Mouse (Mus musculus): ENCODE data around the gene Pls1. TPM values are rescaled to one million over a fixed set of nuclear protein-coding genes. Genes with fewer than 3 reads are reported as not detected.

Pls1 gene
- polyA plus RNA-seq, 1 experiment from 2014 or later = 0.61 TPM

DNA sequence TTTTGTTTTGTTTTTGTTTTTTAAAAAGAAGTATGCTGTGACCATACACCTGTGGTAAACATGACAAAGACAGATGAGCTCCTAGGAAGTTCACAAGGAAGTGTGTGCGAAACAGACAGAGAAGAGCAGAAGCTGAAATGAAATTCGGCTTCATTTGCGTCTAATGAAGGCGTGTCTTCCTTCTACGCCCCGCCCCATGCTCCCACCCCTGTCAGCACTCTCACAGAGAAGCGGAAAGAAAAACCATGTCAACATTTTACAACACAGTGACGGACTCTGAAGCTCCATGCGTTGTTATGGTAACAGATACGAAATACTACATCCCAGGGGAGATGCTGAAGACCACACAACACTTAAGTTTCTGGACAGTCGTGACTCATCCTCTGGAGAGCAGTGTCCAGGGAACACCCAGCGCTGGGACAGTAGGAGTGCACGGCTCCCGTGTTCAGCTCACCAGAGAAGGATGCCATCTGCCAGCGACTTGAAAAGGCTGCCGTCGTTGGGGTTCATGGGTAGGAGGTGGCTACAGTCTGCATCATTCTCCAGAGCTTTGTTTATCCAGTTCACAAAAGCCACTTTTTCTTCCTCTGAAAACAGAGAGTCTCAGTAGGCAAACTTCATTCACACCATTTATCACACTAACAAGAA, 61.3 kb downstream of the Pls1 start:
- ATAC-seq (ENCODE audit: insufficient number of reproducible peaks, insufficient read depth, low FRiP score, low read depth) = no peak
- H3K27ac ChIP-seq (replicated peaks in 1 of 2; ENCODE audit: control insufficient read depth in 1 of 2, insufficient read depth in 1 of 2, low read depth in 2 of 2, low read length in 2 of 2) = no peak overlapping the region
- WGBS = 72% methylated on average over 17 of the region's 17 CpGs
- H3K9me3 ChIP-seq (ENCODE audit: control insufficient read depth, low read length) = no peaks in the 10 kb centered on the region
- H3K27me3 ChIP-seq (ENCODE audit: control insufficient read depth, insufficient read depth, low read length) = no peaks in the 10 kb centered on the region
- H3K36me3 ChIP-seq (ENCODE audit: control insufficient read depth, insufficient read depth, low read length) = no peaks in the 10 kb centered on the region
- no peaks in the 10 kb centered on the region for H3K4me1 ChIP-seq (ENCODE audit: control insufficient read depth in 2 of 2, insufficient read depth in 2 of 2, low read length in 2 of 2)
- H3K4me2 ChIP-seq (ENCODE audit: low read length) = no peak overlapping the region
- H3K4me3 ChIP-seq (ENCODE audit: control insufficient read depth in 1 of 2, insufficient read depth in 1 of 2, low read depth in 1 of 2, low read length in 2 of 2) = no peak overlapping the region
- no peak overlapping the region for H3K9ac ChIP-seq (ENCODE audit: low read length)

DNA sequence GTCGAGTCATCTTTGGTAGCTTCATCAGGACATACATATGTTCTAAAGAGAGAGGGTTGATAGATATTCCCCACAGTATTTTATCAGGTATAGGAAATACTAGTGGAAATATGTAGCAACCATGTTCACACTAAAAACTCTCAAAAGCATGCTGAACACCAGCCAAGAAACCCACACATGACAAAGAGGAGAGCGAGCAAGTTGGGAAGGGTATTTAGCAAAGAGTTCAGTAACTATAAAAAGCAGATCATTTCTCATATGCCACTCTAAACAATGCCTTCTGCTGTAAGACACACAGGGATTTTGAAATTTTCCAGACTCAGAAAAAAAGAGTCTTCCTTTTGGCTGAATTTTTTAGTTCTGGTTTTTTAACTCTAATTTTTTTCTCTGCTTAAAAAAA, 73.4 kb downstream of the Pls1 start:
- 72% methylated on average over 2 of the region's 2 CpGs for WGBS
- Histone ChIP-seq H3K36me3 (ENCODE audit: control insufficient read depth, insufficient read depth, low read length) (no peaks in the 10 kb centered on the region), H3K4me1 (ENCODE audit: control insufficient read depth in 2 of 2, insufficient read depth in 2 of 2, low read length in 2 of 2) (no peaks in the 10 kb centered on the region), H3K27me3 (ENCODE audit: control insufficient read depth, insufficient read depth, low read length) (no peaks in the 10 kb centered on the region), H3K9ac (ENCODE audit: low read length) (no peak overlapping the region), H3K4me3 (ENCODE audit: control insufficient read depth in 1 of 2, insufficient read depth in 1 of 2, low read depth in 1 of 2, low read length in 2 of 2) (no peak overlapping the region), H3K27ac (replicated peaks in 1 of 2; ENCODE audit: control insufficient read depth in 1 of 2, insufficient read depth in 1 of 2, low read depth in 2 of 2, low read length in 2 of 2) (no peak overlapping the region), H3K9me3 (ENCODE audit: control insufficient read depth, low read length) (no peaks in the 10 kb centered on the region), H3K4me2 (ENCODE audit: low read length) (no peak overlapping the region)
- no peak for ATAC-seq (ENCODE audit: insufficient number of reproducible peaks, insufficient read depth, low FRiP score, low read depth)

- H3K27ac ChIP-seq (replicated peaks in 1 of 2; ENCODE audit: control insufficient read depth in 1 of 2, insufficient read depth in 1 of 2, low read depth in 2 of 2, low read length in 2 of 2) = no peak overlapping the region
- no peak overlapping the region for H3K9ac ChIP-seq (ENCODE audit: low read length)
- H3K4me2 ChIP-seq (ENCODE audit: low read length) = no peak overlapping the region
- H3K9me3 ChIP-seq (ENCODE audit: control insufficient read depth, low read length) = no peaks in the 10 kb centered on the region
- H3K36me3 ChIP-seq (ENCODE audit: control insufficient read depth, insufficient read depth, low read length) = no peaks in the 10 kb centered on the region
- no peaks in the 10 kb centered on the region for H3K27me3 ChIP-seq (ENCODE audit: control insufficient read depth, insufficient read depth, low read length)
- 33% methylated on average over 4 of the region's 4 CpGs for WGBS
- no peaks in the 10 kb centered on the region for H3K4me1 ChIP-seq (ENCODE audit: control insufficient read depth in 2 of 2, insufficient read depth in 2 of 2, low read length in 2 of 2)
- no peak overlapping the region for H3K4me3 ChIP-seq (ENCODE audit: control insufficient read depth in 1 of 2, insufficient read depth in 1 of 2, low read depth in 1 of 2, low read length in 2 of 2)
- no peak for ATAC-seq (ENCODE audit: insufficient number of reproducible peaks, insufficient read depth, low FRiP score, low read depth)
Observed at GRCm38 (mm10) chr9:95763218-95763617, 81.9 kb downstream of the Pls1 start.

DNA sequence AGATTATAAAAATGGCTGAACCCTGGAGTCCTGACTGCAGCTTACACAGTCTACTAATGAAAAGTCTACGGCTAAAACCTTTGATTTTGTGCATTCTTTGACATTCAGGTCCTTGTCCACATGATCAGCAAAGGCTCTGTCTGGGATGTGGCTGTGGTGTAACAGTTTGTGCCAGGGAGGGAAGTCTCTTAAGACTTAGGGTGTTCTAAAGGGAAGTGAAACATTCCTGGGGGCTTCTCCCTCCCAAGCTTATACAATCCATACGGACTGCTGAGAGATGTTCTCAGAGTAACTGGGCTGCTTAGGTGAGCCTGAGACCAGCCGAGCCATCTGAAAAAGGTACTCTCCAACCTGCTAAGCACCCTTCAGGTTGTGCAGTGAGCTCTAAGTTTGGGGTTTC, 82.9 kb downstream of the Pls1 start:
- WGBS = 85% methylated on average over 3 of the region's 3 CpGs
- Histone ChIP-seq H3K27me3 (ENCODE audit: control insufficient read depth, insufficient read depth, low read length) (no peaks in the 10 kb centered on the region), H3K4me1 (ENCODE audit: control insufficient read depth in 2 of 2, insufficient read depth in 2 of 2, low read length in 2 of 2) (no peaks in the 10 kb centered on the region), H3K4me3 (ENCODE audit: control insufficient read depth in 1 of 2, insufficient read depth in 1 of 2, low read depth in 1 of 2, low read length in 2 of 2) (no peak overlapping the region), H3K36me3 (ENCODE audit: control insufficient read depth, insufficient read depth, low read length) (no peaks in the 10 kb centered on the region), H3K27ac (replicated peaks in 1 of 2; ENCODE audit: control insufficient read depth in 1 of 2, insufficient read depth in 1 of 2, low read depth in 2 of 2, low read length in 2 of 2) (no peak overlapping the region), H3K9ac (ENCODE audit: low read length) (no peak overlapping the region), H3K4me2 (ENCODE audit: low read length) (no peak overlapping the region), H3K9me3 (ENCODE audit: control insufficient read depth, low read length) (no peaks in the 10 kb centered on the region)
- no peak for ATAC-seq (ENCODE audit: insufficient number of reproducible peaks, insufficient read depth, low FRiP score, low read depth)

- H3K27ac ChIP-seq (replicated peaks in 1 of 2; ENCODE audit: control insufficient read depth in 1 of 2, insufficient read depth in 1 of 2, low read depth in 2 of 2, low read length in 2 of 2) = no peak overlapping the region
- H3K9ac ChIP-seq (ENCODE audit: low read length) = no peak overlapping the region
- H3K27me3 ChIP-seq (ENCODE audit: control insufficient read depth, insufficient read depth, low read length) = no peaks in the 10 kb centered on the region
- WGBS = 76% methylated on average over 8 of the region's 8 CpGs
- no peaks in the 10 kb centered on the region for H3K4me1 ChIP-seq (ENCODE audit: control insufficient read depth in 2 of 2, insufficient read depth in 2 of 2, low read length in 2 of 2)
- H3K36me3 ChIP-seq (ENCODE audit: control insufficient read depth, insufficient read depth, low read length) = no peaks in the 10 kb centered on the region
- H3K9me3 ChIP-seq (ENCODE audit: control insufficient read depth, low read length) = no peaks in the 10 kb centered on the region
- no peak overlapping the region for H3K4me2 ChIP-seq (ENCODE audit: low read length)
- H3K4me3 ChIP-seq (ENCODE audit: control insufficient read depth in 1 of 2, insufficient read depth in 1 of 2, low read depth in 1 of 2, low read length in 2 of 2) = no peak overlapping the region
- no peak for ATAC-seq (ENCODE audit: insufficient number of reproducible peaks, insufficient read depth, low FRiP score, low read depth)
Observed at GRCm38 (mm10) chr9:95761381-95761780, 83.7 kb downstream of the Pls1 start.

GRCm38 (mm10) chr9:95750746-95751145, 94.4 kb downstream of the Pls1 start:
- no peaks in the 10 kb centered on the region for H3K9me3 ChIP-seq (ENCODE audit: control insufficient read depth, low read length)
- no peaks in the 10 kb centered on the region for H3K36me3 ChIP-seq (ENCODE audit: control insufficient read depth, insufficient read depth, low read length)
- H3K4me2 ChIP-seq (ENCODE audit: low read length) = peak overlapping the region; percentile 90
- no peak overlapping the region for H3K27ac ChIP-seq (replicated peaks in 1 of 2; ENCODE audit: control insufficient read depth in 1 of 2, insufficient read depth in 1 of 2, low read depth in 2 of 2, low read length in 2 of 2)
- H3K4me1 ChIP-seq (ENCODE audit: control insufficient read depth in 2 of 2, insufficient read depth in 2 of 2, low read length in 2 of 2) = peaks cover 2 to 10% of the 10 kb centered on the region in 2 experiments; a peak in 2 of 4 replicates
- ATAC-seq (ENCODE audit: insufficient number of reproducible peaks, insufficient read depth, low FRiP score, low read depth) = no peak
- 45% methylated on average over 9 of the region's 9 CpGs for WGBS
- peak overlapping the region in 1 of 2 experiments; percentile 92; a peak in 2 of 4 replicates for H3K4me3 ChIP-seq (ENCODE audit: control insufficient read depth in 1 of 2, insufficient read depth in 1 of 2, low read depth in 1 of 2, low read length in 2 of 2)
- H3K9ac ChIP-seq (ENCODE audit: low read length) = no peak overlapping the region
- peaks cover 12% of the 10 kb centered on the region for H3K27me3 ChIP-seq (ENCODE audit: control insufficient read depth, insufficient read depth, low read length)

DNA sequence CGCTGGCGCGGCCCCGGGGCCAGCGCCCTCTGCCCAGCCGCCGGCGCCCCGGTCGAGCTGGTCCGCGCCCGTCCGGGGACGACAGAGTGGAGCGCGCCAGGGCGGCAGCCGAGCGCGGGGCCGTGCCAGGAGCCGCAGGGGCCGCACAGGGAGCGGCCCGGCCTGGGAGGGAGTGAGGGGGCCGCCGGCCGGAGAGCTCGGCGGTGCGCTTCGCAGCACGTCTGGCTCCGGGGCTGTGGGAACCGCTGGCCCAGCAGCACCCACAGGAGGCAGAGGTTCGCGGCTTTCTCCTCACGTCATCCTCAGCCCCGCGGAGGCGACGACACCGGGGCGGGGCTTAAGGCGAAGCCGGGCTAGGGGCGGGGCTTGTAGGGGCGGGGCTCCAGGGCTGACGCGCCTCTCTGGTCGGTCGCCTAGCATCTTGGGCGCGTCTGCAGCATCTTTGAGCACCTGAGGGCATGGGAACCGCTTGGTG, 95.0 kb downstream of the Pls1 start, which contains the start of gene Trpc1:
TSS of gene Trpc1 (minus strand) at position 339 of the 475 bp plus-strand sequence.
- Histone ChIP-seq H3K36me3 (ENCODE audit: control insufficient read depth, insufficient read depth, low read length) (no peaks in the 10 kb centered on the region), H3K27me3 (ENCODE audit: control insufficient read depth, insufficient read depth, low read length) (peaks cover 12% of the 10 kb centered on the region), H3K9me3 (ENCODE audit: control insufficient read depth, low read length) (no peaks in the 10 kb centered on the region), H3K4me3 (ENCODE audit: control insufficient read depth in 1 of 2, insufficient read depth in 1 of 2, low read depth in 1 of 2, low read length in 2 of 2) (peak within 1 kb of the TSS; percentile 87 to 92), H3K9ac (ENCODE audit: low read length) (peak within 1 kb of the TSS; percentile 84), H3K27ac (replicated peaks in 1 of 2; ENCODE audit: control insufficient read depth in 1 of 2, insufficient read depth in 1 of 2, low read depth in 2 of 2, low read length in 2 of 2) (peak within 1 kb of the TSS in 1 of 2 experiments; percentile 65; a peak in 2 of 4 replicates), H3K4me1 (ENCODE audit: control insufficient read depth in 2 of 2, insufficient read depth in 2 of 2, low read length in 2 of 2) (peaks cover 2 to 10% of the 10 kb centered on the region in 2 experiments; a peak in 2 of 4 replicates), H3K4me2 (ENCODE audit: low read length) (peak within 1 kb of the TSS; percentile 90)
- peak; percentile 97 for ATAC-seq (ENCODE audit: insufficient number of reproducible peaks, insufficient read depth, low FRiP score, low read depth)
- under 1% methylated on average over 49 of the region's 56 CpGs for WGBS

All from heart, embryonic 14.5 days (tissue).